Mouse (Mus musculus): ENCODE measurements around the gene Bcar3. TPM values are rescaled to one million over a fixed set of nuclear protein-coding genes. Genes with fewer than 3 reads are reported as not detected.

The Bcar3 gene
- polyA plus RNA-seq, 1 experiment from 2014 or later: 7.9 TPM

- Histone ChIP-seq H3K4me3 (no peak overlapping the region), H3K9ac (no peak overlapping the region), H3K9me3 (no peaks in the 10 kb centered on the region), H3K4me1 (replicated peaks) (peaks cover 12% of the 10 kb centered on the region; the same call in 1 of the 2 replicates), H3K36me3 (peaks cover 7% of the 10 kb centered on the region; the same call in 1 of the 2 replicates), H3K4me2 (no peak overlapping the region), H3K27me3 (no peaks in the 10 kb centered on the region), H3K27ac (no peak overlapping the region)
- ATAC-seq (ENCODE audit: low FRiP score): no peak
- WGBS: 96% methylated on average over 1 of the region's 1 CpGs
These were observed 281.0 kb downstream of the Bcar3 start for GRCm38 (mm10) chr3:122574921-122575320.

- no peaks in the 10 kb centered on the region for H3K9me3 ChIP-seq
- peaks cover 5% of the 10 kb centered on the region; the same call in 1 of the 2 replicates for H3K36me3 ChIP-seq
- H3K27me3 ChIP-seq: no peaks in the 10 kb centered on the region
- no peak overlapping the region for H3K4me2 ChIP-seq
- no peak overlapping the region for H3K4me3 ChIP-seq
- peaks cover 8% of the 10 kb centered on the region; the same call in 1 of the 2 replicates for H3K4me1 ChIP-seq (replicated peaks)
- H3K27ac ChIP-seq: no peak overlapping the region
- H3K9ac ChIP-seq: no peak overlapping the region
- no peak for ATAC-seq (ENCODE audit: low FRiP score)
These were observed 283.4 kb downstream of the Bcar3 start for GRCm38 (mm10) chr3:122577360-122577759.

MicroRNAs within 50 kb of the gene (microRNA counts, 519-probe panel; counts per million panel counts)
- 51.3 counts per million for microRNA mmu-miR-760

Small RNA genes within 50 kb of the gene (microRNA-seq; reads per million reads assigned to microRNA genes)
- gene Mir760 (436 reads per million, percentile 67 among the genes with 10 or more reads in this experiment), gene Mir7657 (not detected)

Other genes with a start within 250 kb of the Bcar3 start
- 2.1 and 3.1 TPM in 2 replicates for gene Abca4, start 249.7 kb upstream of the Bcar3 start, polyA plus RNA-seq (2015; fragmentation: Nextera tagmentation; extraction: Ambion mirVana)
- gene Gclm, start 48.6 kb upstream of the Bcar3 start, polyA plus RNA-seq (2015; fragmentation: Nextera tagmentation; extraction: Ambion mirVana): 46.7 and 56.4 TPM in 2 replicates
- gene Dnttip2, start 19.7 kb upstream of the Bcar3 start, polyA plus RNA-seq (2015; fragmentation: Nextera tagmentation; extraction: Ambion mirVana): 58.2 and 59.6 TPM in 2 replicates